Mouse (Mus musculus) cerebellum, postnatal 25 days (tissue): Measurements from ENCODE around the gene Krt80.

ENCODE experiments used
- DNase-seq, 2 experiments: peaks; one replicate each; pipeline ENCODE4 v3.0.0; 2021; ENCODE audit warnings: mixed read lengths in 2 of 2

Gene Krt80

GRCm38 (mm10) chr15:101373286-101373898 is 3.4 kb upstream of the Krt80 start:
- no peak for DNase-seq

- DNase-seq, result no peak
Observed at GRCm38 (mm10) chr15:101372131-101372977, 2.4 kb upstream of the Krt80 start.

GRCm38 (mm10) chr15:101371141-101371985 is 1.4 kb upstream of the Krt80 start:
- no peak for DNase-seq

- DNase-seq, result no peak
Observed at GRCm38 (mm10) chr15:101369382-101370100, 421 bp downstream of the Krt80 start.

GRCm38 (mm10) chr15:101368502-101369381 is 1.2 kb downstream of the Krt80 start:
- no peak for DNase-seq

GRCm38 (mm10) chr15:101368015-101368414 is 1.9 kb downstream of the Krt80 start:
- no peak for DNase-seq

- DNase-seq, result no peak
Observed at GRCm38 (mm10) chr15:101367497-101367896, 2.5 kb downstream of the Krt80 start.

- no peak for DNase-seq
Observed at GRCm38 (mm10) chr15:101366926-101367325, 3.0 kb downstream of the Krt80 start.

- no peak for DNase-seq
Observed at GRCm38 (mm10) chr15:101366482-101366881, 3.5 kb downstream of the Krt80 start.

GRCm38 (mm10) chr15:101365721-101366120 is 4.2 kb downstream of the Krt80 start:
- no peak for DNase-seq

GRCm38 (mm10) chr15:101364891-101365671 is 4.9 kb downstream of the Krt80 start:
- DNase-seq, result no peak

GRCm38 (mm10) chr15:101364425-101364824 is 5.5 kb downstream of the Krt80 start:
- DNase-seq, result no peak

- no peak for DNase-seq
Observed at GRCm38 (mm10) chr15:101363933-101364332, 6.0 kb downstream of the Krt80 start.

GRCm38 (mm10) chr15:101362393-101363010 is 7.5 kb downstream of the Krt80 start:
- DNase-seq, result no peak

- no peak for DNase-seq
Observed at GRCm38 (mm10) chr15:101355382-101355786, 14.6 kb downstream of the Krt80 start.

- DNase-seq, result peak; percentile 90 to 94
Observed at GRCm38 (mm10) chr15:101352706-101353465, 17.1 kb downstream of the Krt80 start.

GRCm38 (mm10) chr15:101352047-101352446 is 17.9 kb downstream of the Krt80 start:
- no peak for DNase-seq

GRCm38 (mm10) chr15:101341797-101342515 is 28.0 kb downstream of the Krt80 start:
- peak; percentile 67 to 73 for DNase-seq

- peak; percentile 88 to 95 for DNase-seq
Observed at GRCm38 (mm10) chr15:101339537-101339936, 30.4 kb downstream of the Krt80 start.
